Mouse (Mus musculus) liver, embryonic 12.5 days (tissue): ENCODE results near the gene Tfap2a. TPM values are rescaled to one million over a fixed set of nuclear protein-coding genes. Genes with fewer than 3 reads are reported as not detected.

ENCODE experiments used
- ATAC-seq: fragments of 200-750 bp; cut with Nextera tagmentation; 2 replicates; pipeline ENCODE4 v1.8.0; 2017; ENCODE audit warnings: moderate number of reproducible peaks, mild to moderate bottlenecking, moderate library complexity
- H3K27ac ChIP-seq: fragments of 300-500 bp; sonication (generic); 2 replicates; pipeline ENCODE4 v1.5.1; 2016; ENCODE audit warnings: mild to moderate bottlenecking
- H3K27me3 ChIP-seq: fragments of 300-500 bp; sonication (generic); replicated peaks from 2 replicates; pipeline ENCODE4 v1.6.1; 2016; ENCODE audit warnings: mild to moderate bottlenecking, moderate library complexity
- H3K36me3 ChIP-seq: fragments of 300-500 bp; sonication (generic); 2 replicates; pipeline ENCODE4 v1.6.1; 2016; ENCODE audit warnings: mild to moderate bottlenecking, moderate library complexity
- H3K4me1 ChIP-seq: fragments of 300-500 bp; sonication (generic); 2 replicates; pipeline ENCODE4 v1.6.1; 2016
- H3K4me2 ChIP-seq: fragments of 300-500 bp; sonication (generic); 2 replicates; pipeline ENCODE4 v1.6.1; 2016; ENCODE audit warnings: mild to moderate bottlenecking, moderate library complexity
- H3K4me3 ChIP-seq: fragments of 300-500 bp; sonication (generic); 2 replicates; pipeline ENCODE4 v1.5.1; 2016; ENCODE audit warnings: mild to moderate bottlenecking, moderate library complexity
- H3K9ac ChIP-seq: fragments of 300-500 bp; sonication (generic); 2 replicates; pipeline ENCODE4 v1.6.1; 2016; ENCODE audit warnings: mild to moderate bottlenecking, moderate library complexity
- H3K9me3 ChIP-seq: fragments of 300-500 bp; sonication (generic); replicated peaks from 2 replicates; pipeline ENCODE4 v1.6.1; 2016; ENCODE audit warnings: mild to moderate bottlenecking, moderate library complexity
- WGBS: fragments of 180-500 bp; shearing (Covaris S2); methylation state at CpG from one replicate; pipeline ENCODE4 v1.1.7; 2016; ENCODE audit not compliant: insufficient replicate concordance; 5-methylcytosine and 5-hydroxymethylcytosine counted together
- polyA plus RNA-seq: library from polyadenylated mRNA; unstranded; fragments of >200 nt; fragmentation: Nextera tagmentation; extraction: Ambion mirVana; gene quantifications from 2 replicates; pipeline ENCODE4 v1.2.1, GENCODE M21; 2016

Tfap2a gene
- polyA plus RNA-seq, 1 experiment from 2014 or later, result 0.07 TPM

GRCm38 (mm10) chr13:40719066-40719740, 19.0 kb downstream of the Tfap2a start:
- Histone ChIP-seq H3K9ac (no peak overlapping the region), H3K4me1 (peaks cover 20% of the 10 kb centered on the region), H3K4me2 (no peak overlapping the region), H3K9me3 (no peaks in the 10 kb centered on the region), H3K27me3 (peaks cover 85% of the 10 kb centered on the region), H3K27ac (no peak overlapping the region), H3K36me3 (no peaks in the 10 kb centered on the region), H3K4me3 (no peak overlapping the region)
- 26% methylated on average over 14 of the region's 14 CpGs for WGBS
- no peak for ATAC-seq

- H3K4me2 ChIP-seq, result peak overlapping the region; percentile 48
- no peak overlapping the region for H3K27ac ChIP-seq
- H3K9me3 ChIP-seq, result no peaks in the 10 kb centered on the region
- H3K9ac ChIP-seq, result no peak overlapping the region
- peaks cover 91% of the 10 kb centered on the region for H3K27me3 ChIP-seq
- 8% methylated on average over 37 of the region's 37 CpGs for WGBS
- peaks cover 5% of the 10 kb centered on the region for H3K4me1 ChIP-seq
- ATAC-seq, result no peak
- H3K4me3 ChIP-seq, result peak overlapping the region; percentile 15
- no peaks in the 10 kb centered on the region for H3K36me3 ChIP-seq
Measured at GRCm38 (mm10) chr13:40716771-40717716, 21.1 kb downstream of the Tfap2a start.

- Histone ChIP-seq H3K36me3 (no peaks in the 10 kb centered on the region), H3K9me3 (no peaks in the 10 kb centered on the region), H3K27ac (no peak overlapping the region), H3K4me3 (no peak overlapping the region), H3K4me2 (no peak overlapping the region), H3K4me1 (peaks cover 4% of the 10 kb centered on the region; the same call in 1 of the 2 replicates), H3K9ac (no peak overlapping the region), H3K27me3 (peaks cover 94% of the 10 kb centered on the region)
- ATAC-seq, result no peak
- 0% methylated on average over 2 of the region's 2 CpGs for WGBS
Measured at GRCm38 (mm10) chr13:40714531-40714930, 23.6 kb downstream of the Tfap2a start.

GRCm38 (mm10) chr13:40713681-40714080, 24.5 kb downstream of the Tfap2a start:
- Histone ChIP-seq H3K9me3 (no peaks in the 10 kb centered on the region), H3K9ac (no peak overlapping the region), H3K4me2 (no peak overlapping the region), H3K27me3 (peaks cover 94% of the 10 kb centered on the region), H3K36me3 (no peaks in the 10 kb centered on the region), H3K4me1 (peaks cover 4% of the 10 kb centered on the region; the same call in 1 of the 2 replicates), H3K27ac (no peak overlapping the region), H3K4me3 (no peak overlapping the region)
- 6% methylated on average over 5 of the region's 5 CpGs for WGBS
- ATAC-seq, result no peak

GRCm38 (mm10) chr13:40713241-40713640, 24.9 kb downstream of the Tfap2a start:
- Histone ChIP-seq H3K4me3 (no peak overlapping the region), H3K36me3 (no peaks in the 10 kb centered on the region), H3K9me3 (no peaks in the 10 kb centered on the region), H3K27me3 (peaks cover 94% of the 10 kb centered on the region), H3K4me2 (no peak overlapping the region), H3K9ac (no peak overlapping the region), H3K27ac (no peak overlapping the region), H3K4me1 (peaks cover 4% of the 10 kb centered on the region; the same call in 1 of the 2 replicates)
- 12% methylated on average over 4 of the region's 4 CpGs for WGBS
- ATAC-seq, result no peak

- Histone ChIP-seq H3K4me3 (no peak overlapping the region), H3K27ac (no peak overlapping the region), H3K9me3 (no peaks in the 10 kb centered on the region), H3K9ac (no peak overlapping the region), H3K36me3 (no peaks in the 10 kb centered on the region), H3K4me2 (no peak overlapping the region), H3K4me1 (peaks cover 4% of the 10 kb centered on the region; the same call in 1 of the 2 replicates), H3K27me3 (peaks cover 94% of the 10 kb centered on the region)
- ATAC-seq, result no peak
- 4% methylated on average over 4 of the region's 4 CpGs for WGBS
Measured at GRCm38 (mm10) chr13:40712526-40712832, 25.7 kb downstream of the Tfap2a start.

GRCm38 (mm10) chr13:40711661-40712525, 26.3 kb downstream of the Tfap2a start:
- H3K4me2 ChIP-seq, result no peak overlapping the region
- WGBS, result 2% methylated on average over 7 of the region's 7 CpGs

GRCm38 (mm10) chr13:40710062-40710342, 28.2 kb downstream of the Tfap2a start:
- no peak overlapping the region for H3K4me3 ChIP-seq
- no peaks in the 10 kb centered on the region for H3K4me1 ChIP-seq
- 2% methylated on average over 11 of the region's 11 CpGs for WGBS
- H3K36me3 ChIP-seq, result no peaks in the 10 kb centered on the region
- H3K9me3 ChIP-seq, result no peaks in the 10 kb centered on the region
- no peak overlapping the region for H3K9ac ChIP-seq
- H3K27ac ChIP-seq, result no peak overlapping the region
- H3K27me3 ChIP-seq, result peaks cover 96% of the 10 kb centered on the region
- no peak overlapping the region for H3K4me2 ChIP-seq
- ATAC-seq, result no peak

More at GRCm38 (mm10) chr13:40711661-40712525, 26.3 kb downstream of the Tfap2a start:
- ATAC-seq, result no peak
- Histone ChIP-seq H3K27ac (no peak overlapping the region), H3K4me3 (no peak overlapping the region), H3K9ac (no peak overlapping the region), H3K4me1 (peaks cover 3% of the 10 kb centered on the region; the same call in 1 of the 2 replicates), H3K27me3 (peaks cover 94% of the 10 kb centered on the region), H3K9me3 (no peaks in the 10 kb centered on the region), H3K36me3 (no peaks in the 10 kb centered on the region)

GRCm38 (mm10) chr13:40709321-40710061, 28.7 kb downstream of the Tfap2a start:
- Histone ChIP-seq H3K27ac (no peak overlapping the region), H3K9ac (no peak overlapping the region), H3K4me2 (no peak overlapping the region), H3K4me3 (no peak overlapping the region), H3K4me1 (no peaks in the 10 kb centered on the region), H3K9me3 (no peaks in the 10 kb centered on the region), H3K36me3 (no peaks in the 10 kb centered on the region), H3K27me3 (peaks cover 96% of the 10 kb centered on the region)
- no peak for ATAC-seq
- 3% methylated on average over 21 of the region's 21 CpGs for WGBS

GRCm38 (mm10) chr13:40708913-40709312, 29.3 kb downstream of the Tfap2a start:
- peaks cover 96% of the 10 kb centered on the region for H3K27me3 ChIP-seq
- no peak overlapping the region for H3K4me2 ChIP-seq
- ATAC-seq, result no peak
- no peaks in the 10 kb centered on the region for H3K4me1 ChIP-seq
- no peak overlapping the region for H3K9ac ChIP-seq
- whole genome bisulfite sequencing, result 2% methylated on average over 26 of the region's 26 CpGs
- no peaks in the 10 kb centered on the region for H3K9me3 ChIP-seq
- no peak overlapping the region for H3K27ac ChIP-seq
- no peak overlapping the region for H3K4me3 ChIP-seq
- no peaks in the 10 kb centered on the region for H3K36me3 ChIP-seq

- no peak overlapping the region for H3K9ac ChIP-seq
- no peaks in the 10 kb centered on the region for H3K36me3 ChIP-seq
- H3K4me3 ChIP-seq, result no peak overlapping the region
- H3K9me3 ChIP-seq, result no peaks in the 10 kb centered on the region
- H3K27me3 ChIP-seq, result peaks cover 96% of the 10 kb centered on the region
- no peak overlapping the region for H3K4me2 ChIP-seq
- H3K27ac ChIP-seq, result no peak overlapping the region
- H3K4me1 ChIP-seq, result no peaks in the 10 kb centered on the region
- WGBS, result 4% methylated on average over 5 of the region's 5 CpGs
- no peak for ATAC-seq
Measured at GRCm38 (mm10) chr13:40708271-40708670, 29.9 kb downstream of the Tfap2a start.
